Mouse (Mus musculus) lung, postnatal 0 days (tissue): ENCODE results near the gene Brd2.

Experiments used
- CTCF ChIP-seq: IDR thresholded peaks from 2 replicates; pipeline ENCODE4 v1.5.1; 2016; ENCODE audit warnings: antibody characterized with exemption, mild to moderate bottlenecking
- EP300 ChIP-seq: IDR thresholded peaks from 2 replicates; pipeline ENCODE4 v1.6.1; 2016; ENCODE audit warnings: antibody characterized with exemption, mild to moderate bottlenecking, control low read depth

GRCm38 (mm10) chr17:34143461-34143860, 21.0 kb upstream of the Brd2 start:
- TF ChIP-seq CTCF (no peak), EP300 (no peak)
